Mouse (Mus musculus): ENCODE measurements around the gene Rpl35. TPM values are rescaled to one million over a fixed set of nuclear protein-coding genes. Genes with fewer than 3 reads are reported as not detected.

The Rpl35 gene
- total and polyA plus RNA-seq, 2 experiments from 2014 or later, result 128 to 660 TPM

- Histone ChIP-seq H3K27ac (ENCODE audit: low read depth, low read length) (peak within 1 kb of the TSS; percentile 85), H3K4me3 (ENCODE audit: low read depth, low read length) (peak within 1 kb of the TSS; percentile 70), H3K9ac (peak within 1 kb of the TSS; percentile 79), H3K36me3 (ENCODE audit: insufficient read depth) (peaks cover 31% of the 10 kb centered on the region), H3K9me3 (ENCODE audit: low read length) (no peaks in the 10 kb centered on the region), H3K4me2 (ENCODE audit: low read depth) (peak within 1 kb of the TSS; percentile 78), H3K4me1 (ENCODE audit: insufficient read depth) (peaks cover 24% of the 10 kb centered on the region), H3K27me3 (ENCODE audit: insufficient read depth, low read length) (no peaks in the 10 kb centered on the region)
- ATAC-seq (peak; percentile 89), DNase-seq (peak; percentile 95)
- under 1% methylated on average over 58 of the region's 58 CpGs for WGBS
- TF ChIP-seq CTCF (IDR thresholded peaks at IDR 0.05; ENCODE audit: low read depth), result no peak
Measured at GRCm38 (mm10) chr2:39004880-39005435, 466 bp downstream of the Rpl35 start, which contains the start of gene Arpc5l. Gene Arpc5l (plus strand): TSS chr2:39005348.

GRCm38 (mm10) chr2:39004372-39004771, 1.1 kb downstream of the Rpl35 start:
- no peak for TF ChIP-seq CTCF (IDR thresholded peaks at IDR 0.05; ENCODE audit: low read depth)
- peak overlapping the region; percentile 85 for H3K27ac ChIP-seq (ENCODE audit: low read depth, low read length)
- DNase-seq, result peak; percentile 58
- H3K4me2 ChIP-seq (ENCODE audit: low read depth), result peak overlapping the region; percentile 78
- peak; percentile 21 for ATAC-seq
- H3K9ac ChIP-seq, result peak overlapping the region; percentile 79
- H3K9me3 ChIP-seq (ENCODE audit: low read length), result no peaks in the 10 kb centered on the region
- peak overlapping the region; percentile 70 for H3K4me3 ChIP-seq (ENCODE audit: low read depth, low read length)
- H3K4me1 ChIP-seq (ENCODE audit: insufficient read depth), result peaks cover 22% of the 10 kb centered on the region
- 2% methylated on average over 11 of the region's 11 CpGs for WGBS
- H3K36me3 ChIP-seq (ENCODE audit: insufficient read depth), result peaks cover 37% of the 10 kb centered on the region
- H3K27me3 ChIP-seq (ENCODE audit: insufficient read depth, low read length), result no peaks in the 10 kb centered on the region

GRCm38 (mm10) chr2:39003512-39003911, 1.9 kb downstream of the Rpl35 start:
- Histone ChIP-seq H3K27ac (ENCODE audit: low read depth, low read length) (no peak overlapping the region), H3K36me3 (ENCODE audit: insufficient read depth) (peaks cover 38% of the 10 kb centered on the region), H3K9ac (peak overlapping the region; percentile 79; the same call in 1 of the 2 replicates), H3K4me1 (ENCODE audit: insufficient read depth) (peaks cover 18% of the 10 kb centered on the region), H3K4me2 (ENCODE audit: low read depth) (peak overlapping the region; percentile 78), H3K9me3 (ENCODE audit: low read length) (no peaks in the 10 kb centered on the region), H3K27me3 (ENCODE audit: insufficient read depth, low read length) (no peaks in the 10 kb centered on the region), H3K4me3 (ENCODE audit: low read depth, low read length) (no peak overlapping the region)
- no peak for TF ChIP-seq CTCF (IDR thresholded peaks at IDR 0.05; ENCODE audit: low read depth)
- DNase-seq, result no peak
- ATAC-seq, result no peak
- WGBS, result 77% methylated on average over 5 of the region's 5 CpGs

- H3K27me3 ChIP-seq (ENCODE audit: insufficient read depth, low read length), result no peaks in the 10 kb centered on the region
- no peak overlapping the region for H3K4me3 ChIP-seq (ENCODE audit: low read depth, low read length)
- no peaks in the 10 kb centered on the region for H3K9me3 ChIP-seq (ENCODE audit: low read length)
- H3K4me2 ChIP-seq (ENCODE audit: low read depth), result no peak overlapping the region; the same call in 1 of the 2 replicates
- H3K4me1 ChIP-seq (ENCODE audit: insufficient read depth), result peaks cover 18% of the 10 kb centered on the region
- DNase-seq, result no peak
- no peak overlapping the region for H3K9ac ChIP-seq
- H3K36me3 ChIP-seq (ENCODE audit: insufficient read depth), result peaks cover 38% of the 10 kb centered on the region
- no peak overlapping the region for H3K27ac ChIP-seq (ENCODE audit: low read depth, low read length)
- no peak for TF ChIP-seq CTCF (IDR thresholded peaks at IDR 0.05; ENCODE audit: low read depth)
- no peak for ATAC-seq
- WGBS, result 42% methylated on average over 8 of the region's 8 CpGs
Measured at GRCm38 (mm10) chr2:39003106-39003505, 2.3 kb downstream of the Rpl35 start.

GRCm38 (mm10) chr2:39001866-39002265, 3.6 kb downstream of the Rpl35 start:
- TF ChIP-seq CTCF (IDR thresholded peaks at IDR 0.05; ENCODE audit: low read depth), result no peak
- Histone ChIP-seq H3K4me1 (ENCODE audit: insufficient read depth) (peaks cover 14% of the 10 kb centered on the region), H3K27ac (ENCODE audit: low read depth, low read length) (no peak overlapping the region), H3K9me3 (ENCODE audit: low read length) (no peaks in the 10 kb centered on the region), H3K9ac (no peak overlapping the region), H3K4me2 (ENCODE audit: low read depth) (no peak overlapping the region), H3K27me3 (ENCODE audit: insufficient read depth, low read length) (no peaks in the 10 kb centered on the region), H3K4me3 (ENCODE audit: low read depth, low read length) (no peak overlapping the region), H3K36me3 (ENCODE audit: insufficient read depth) (peaks cover 38% of the 10 kb centered on the region)
- 83% methylated on average over 3 of the region's 3 CpGs for WGBS
- DNase-seq (no peak), ATAC-seq (no peak)

GRCm38 (mm10) chr2:39000587-39000919, 4.9 kb downstream of the Rpl35 start:
- WGBS, result 87% methylated on average over 4 of the region's 4 CpGs
- DNase-seq, result no peak
- H3K4me3 ChIP-seq (ENCODE audit: low read depth, low read length), result no peak overlapping the region
- no peak for TF ChIP-seq CTCF (IDR thresholded peaks at IDR 0.05; ENCODE audit: low read depth)
- no peak overlapping the region for H3K4me2 ChIP-seq (ENCODE audit: low read depth)
- H3K27ac ChIP-seq (ENCODE audit: low read depth, low read length), result no peak overlapping the region
- no peaks in the 10 kb centered on the region for H3K27me3 ChIP-seq (ENCODE audit: insufficient read depth, low read length)
- H3K9ac ChIP-seq, result no peak overlapping the region
- H3K9me3 ChIP-seq (ENCODE audit: low read length), result no peaks in the 10 kb centered on the region
- H3K36me3 ChIP-seq (ENCODE audit: insufficient read depth), result peaks cover 38% of the 10 kb centered on the region
- H3K4me1 ChIP-seq (ENCODE audit: insufficient read depth), result peaks cover 9% of the 10 kb centered on the region
- ATAC-seq, result no peak

- no peak overlapping the region for H3K27ac ChIP-seq (ENCODE audit: low read depth, low read length)
- H3K4me2 ChIP-seq (ENCODE audit: low read depth), result no peak overlapping the region
- H3K36me3 ChIP-seq (ENCODE audit: insufficient read depth), result peaks cover 38% of the 10 kb centered on the region
- peaks cover 9% of the 10 kb centered on the region for H3K4me1 ChIP-seq (ENCODE audit: insufficient read depth)
- no peaks in the 10 kb centered on the region for H3K9me3 ChIP-seq (ENCODE audit: low read length)
- H3K9ac ChIP-seq, result no peak overlapping the region
- no peak overlapping the region for H3K4me3 ChIP-seq (ENCODE audit: low read depth, low read length)
- TF ChIP-seq CTCF (IDR thresholded peaks at IDR 0.05; ENCODE audit: low read depth), result no peak
- WGBS, result 71% methylated on average over 8 of the region's 8 CpGs
- DNase-seq (no peak), ATAC-seq (no peak)
- no peaks in the 10 kb centered on the region for H3K27me3 ChIP-seq (ENCODE audit: insufficient read depth, low read length)
Measured at GRCm38 (mm10) chr2:38999910-39000586, 5.4 kb downstream of the Rpl35 start.
